Mouse (Mus musculus) lung, postnatal 0 days (tissue): ENCODE results near the gene Hspa12b.

Experiments used
- CTCF ChIP-seq: IDR thresholded peaks from 2 replicates; pipeline ENCODE4 v1.5.1; 2016; ENCODE audit warnings: antibody characterized with exemption, mild to moderate bottlenecking
- EP300 ChIP-seq: IDR thresholded peaks from 2 replicates; pipeline ENCODE4 v1.6.1; 2016; ENCODE audit warnings: antibody characterized with exemption, mild to moderate bottlenecking, control low read depth

DNA sequence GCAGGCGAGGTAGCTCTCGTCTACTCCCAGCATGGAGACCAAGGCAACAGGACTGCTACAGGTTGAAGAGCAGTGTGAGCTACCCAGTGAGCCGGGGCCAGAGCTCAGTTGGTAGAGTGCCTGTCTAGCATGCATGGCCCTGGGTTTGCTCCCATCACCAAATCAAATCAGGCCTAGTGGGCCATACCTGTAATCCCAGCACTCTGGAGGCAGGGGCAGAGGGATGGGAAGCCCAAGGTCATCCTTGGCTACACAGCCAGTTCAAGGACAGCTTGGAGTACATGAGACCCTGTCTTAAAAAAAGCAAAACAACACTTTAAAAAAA lies 22.1 kb downstream of the Hspa12b start:
- TF ChIP-seq EP300 = no peak
- no peak for TF ChIP-seq CTCF
